Mouse (Mus musculus) kidney, adult 2 months (tissue): ENCODE data around the gene Cep95.
"Not testable (repeated sequence)": the region's sequence is repeated elsewhere in the genome, so short reads cannot be mapped to it uniquely, and the experiment has no call there.

Source experiments
- CTCF ChIP-seq: fragments of 200-500 bp; conservative IDR thresholded peaks from 2 replicates; pipeline ENCODE4 v1.5.1; 2011; ENCODE audit warnings: low read depth, mild to moderate bottlenecking, control low read depth, low read length, moderate library complexity, mixed read lengths; ENCODE audit not compliant: insufficient read depth, insufficient read length
- POLR2A ChIP-seq: fragments of 200-500 bp; IDR thresholded peaks from one replicate; pipeline ENCODE4 v1.6.1; 2011; ENCODE audit warnings: low read depth, low read length, control low read depth

DNA sequence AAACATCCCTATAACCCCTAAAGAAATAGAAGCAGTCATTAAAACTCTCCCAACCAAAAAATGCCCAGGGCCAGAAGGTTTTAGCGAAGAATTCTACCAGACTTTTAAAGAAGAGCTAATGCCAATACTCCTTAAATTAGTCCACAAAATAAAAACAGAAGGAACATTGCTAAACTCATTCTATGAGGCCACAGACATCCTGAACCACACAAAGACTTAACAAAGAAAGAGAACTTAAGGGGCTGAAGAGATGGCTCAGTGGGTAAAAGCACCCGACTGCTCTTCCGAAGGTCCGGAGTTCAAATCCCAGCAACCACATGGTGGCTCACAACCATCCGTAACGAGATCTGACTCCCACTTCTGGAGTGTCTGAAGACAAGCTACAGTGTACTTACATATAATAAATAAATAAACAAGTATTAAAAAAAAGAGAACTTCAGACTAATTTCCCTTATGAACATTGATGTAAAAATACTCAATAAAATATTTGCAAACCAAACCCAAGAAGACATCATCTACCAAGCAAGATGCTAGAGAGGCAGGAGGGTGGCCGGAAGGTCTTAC, 39.4 kb upstream of the Cep95 start:
- not testable (repeated sequence) for TF ChIP-seq CTCF, POLR2A
